Mouse (Mus musculus) heart, postnatal 25 days (tissue): ENCODE measurements around the gene Hoxd11. TPM values are rescaled to one million over a fixed set of nuclear protein-coding genes. Genes with fewer than 3 reads are reported as not detected.

Source experiments
- DNase-seq: peaks from one replicate; pipeline ENCODE4 v3.0.0; 2022; ENCODE audit warnings: low spot score
- intact Hi-C: fragments of 180-260 bp; cut with DNase I; formaldehyde crosslinking; loops from one replicate; pipeline ENCODE4 v1.15.1; 2025
- total RNA-seq, 2 experiments: library from RNA; stranded (reverse); gene quantifications; 2 replicates each; pipeline ENCODE4 v1.2.3; 2021

Gene Hoxd11
- total RNA-seq, 2 experiments from 2014 or later = not detected

- DNase-seq = no peak
- intact Hi-C loops = no loop called here
Observed at GRCm38 (mm10) chr2:74704393-74704998, 25.1 kb downstream of the Hoxd11 start, which contains the start of gene Hoxd8. Hoxd8 (plus strand) TSS chr2:74704615.

- no peak for DNase-seq
Observed at GRCm38 (mm10) chr2:74704999-74705466, 25.7 kb downstream of the Hoxd11 start.

GRCm38 (mm10) chr2:74705467-74706089 lies 26.2 kb downstream of the Hoxd11 start:
- intact Hi-C loops = no loop called here

More at GRCm38 (mm10) chr2:74704999-74705466, 25.7 kb downstream of the Hoxd11 start:
- intact Hi-C loops = no loop called here

GRCm38 (mm10) chr2:74706393-74706960 lies 27.1 kb downstream of the Hoxd11 start:
- DNase-seq = no peak
- intact Hi-C loops = no loop called here

More at GRCm38 (mm10) chr2:74705467-74706089, 26.2 kb downstream of the Hoxd11 start:
- DNase-seq = no peak

GRCm38 (mm10) chr2:74707599-74707998 lies 28.2 kb downstream of the Hoxd11 start:
- DNase-seq = no peak
- intact Hi-C loops = no loop called here

GRCm38 (mm10) chr2:74708676-74709075 lies 29.3 kb downstream of the Hoxd11 start:
- intact Hi-C loops = no loop called here
- DNase-seq = no peak

- intact Hi-C loops = no loop called here
Observed at GRCm38 (mm10) chr2:74709465-74710419, 30.4 kb downstream of the Hoxd11 start.

GRCm38 (mm10) chr2:74710929-74711543 lies 31.7 kb downstream of the Hoxd11 start:
- intact Hi-C loops = no loop called here
- DNase-seq = no peak

More at GRCm38 (mm10) chr2:74709465-74710419, 30.4 kb downstream of the Hoxd11 start:
- no peak for DNase-seq

GRCm38 (mm10) chr2:74711721-74712621 lies 32.6 kb downstream of the Hoxd11 start, which contains the start of the genes Hoxd3 and Hoxd4:
Hoxd3 (plus strand) TSS chr2:74711927.
Hoxd4 (plus strand) TSS chr2:74711929.
- no peak for DNase-seq
- intact Hi-C loops = no loop called here

GRCm38 (mm10) chr2:74713239-74714150 lies 34.1 kb downstream of the Hoxd11 start:
- DNase-seq = no peak
- intact Hi-C loops = no loop called here

- intact Hi-C loops = no loop called here
- no peak for DNase-seq
Observed at GRCm38 (mm10) chr2:74714156-74714789, 34.9 kb downstream of the Hoxd11 start.

GRCm38 (mm10) chr2:74714881-74715280 lies 35.5 kb downstream of the Hoxd11 start:
- no peak for DNase-seq
- intact Hi-C loops = loop anchor here (1.0 kb wide), 3 partner anchors 249 to 423 kb away; no protein-coding TSS in a partner anchor

GRCm38 (mm10) chr2:74715504-74716241 lies 36.3 kb downstream of the Hoxd11 start:
- DNase-seq = peak; percentile 55
- intact Hi-C loops = loop anchor here (1.0 kb wide), 3 partner anchors 249 to 423 kb away; no protein-coding TSS in a partner anchor

- intact Hi-C loops = no loop called here
- no peak for DNase-seq
Observed at GRCm38 (mm10) chr2:74720384-74720783, 41.0 kb downstream of the Hoxd11 start.

GRCm38 (mm10) chr2:74720955-74721491 lies 41.7 kb downstream of the Hoxd11 start:
- intact Hi-C loops = no loop called here
- DNase-seq = no peak

- no peak for DNase-seq
- intact Hi-C loops = no loop called here
Observed at GRCm38 (mm10) chr2:74721882-74722281, 42.5 kb downstream of the Hoxd11 start.
